Mouse (Mus musculus): ENCODE measurements at regions not wholly inside any gene's neighbourhood (a gene's known extent, or its start where the extent isn't known, plus 50 kb on each side); places are given as distances from the start of the nearest gene placed in this dataset.

- DNase-seq (ENCODE audit: low spot score): peak; percentile 91
- H3K4me1 ChIP-seq (ENCODE audit: insufficient read depth, low read depth, low read length): no peaks in the 10 kb centered on the region
- H3K9me3 ChIP-seq (ENCODE audit: low read length): no peaks in the 10 kb centered on the region
- no peaks in the 10 kb centered on the region for H3K27me3 ChIP-seq (replicated peaks; ENCODE audit: insufficient read depth, low read length)
- no peaks in the 10 kb centered on the region for H3K36me3 ChIP-seq (ENCODE audit: insufficient read depth, low read length)
- peak overlapping the region; percentile 48 for H3K4me2 ChIP-seq (replicated peaks; ENCODE audit: low read depth, low read length)
- H3K27ac ChIP-seq (ENCODE audit: low read length): peak overlapping the region; percentile 75
- peak; percentile 99 for ATAC-seq
- H3K9ac ChIP-seq (replicated peaks; ENCODE audit: low read depth): peak overlapping the region; percentile 26; the same call in 1 of the 2 replicates
- H3K4me3 ChIP-seq (ENCODE audit: low read depth, low read length): peak overlapping the region; percentile 50
- 12% methylated on average over 22 of the region's 30 CpGs for WGBS
- TF ChIP-seq CTCF (IDR thresholded peaks at IDR 0.05) (peak; percentile 63), EP300 (IDR thresholded peaks at IDR 0.05) (no peak)
Measured at GRCm38 (mm10) chrX:50634842-50635615, 205.8 kb upstream of the Stk26 start.

- no peaks in the 10 kb centered on the region for H3K27me3 ChIP-seq (replicated peaks; ENCODE audit: insufficient read depth, low read length)
- ATAC-seq (no peak), DNase-seq (ENCODE audit: low spot score) (no peak)
- H3K9me3 ChIP-seq (ENCODE audit: low read length): no peaks in the 10 kb centered on the region
- H3K36me3 ChIP-seq (ENCODE audit: insufficient read depth, low read length): no peaks in the 10 kb centered on the region
- H3K4me2 ChIP-seq (replicated peaks; ENCODE audit: low read depth, low read length): no peak overlapping the region
- H3K9ac ChIP-seq (replicated peaks; ENCODE audit: low read depth): no peak overlapping the region
- H3K27ac ChIP-seq (ENCODE audit: low read length): no peak overlapping the region
- no peak overlapping the region for H3K4me3 ChIP-seq (ENCODE audit: low read depth, low read length)
- no peaks in the 10 kb centered on the region for H3K4me1 ChIP-seq (ENCODE audit: insufficient read depth, low read depth, low read length)
- 43% methylated on average over 6 of the region's 6 CpGs for WGBS
- TF ChIP-seq EP300 (IDR thresholded peaks at IDR 0.05): no peak
- TF ChIP-seq CTCF (IDR thresholded peaks at IDR 0.05): no peak
Measured at GRCm38 (mm10) chrX:50632536-50632935, 204.2 kb upstream of the Olfr1324 start.

GRCm38 (mm10) chrX:50625336-50625735 lies 197.0 kb upstream of the Olfr1324 start:
- no peak overlapping the region for H3K4me2 ChIP-seq (replicated peaks; ENCODE audit: low read depth, low read length)
- 76% methylated on average over 6 of the region's 6 CpGs for WGBS
- H3K4me3 ChIP-seq (ENCODE audit: low read depth, low read length): no peak overlapping the region
- no peak for TF ChIP-seq CTCF (IDR thresholded peaks at IDR 0.05)
- TF ChIP-seq EP300 (IDR thresholded peaks at IDR 0.05): no peak
- H3K9me3 ChIP-seq (ENCODE audit: low read length): no peaks in the 10 kb centered on the region
- no peak overlapping the region for H3K9ac ChIP-seq (replicated peaks; ENCODE audit: low read depth)
- no peaks in the 10 kb centered on the region for H3K27me3 ChIP-seq (replicated peaks; ENCODE audit: insufficient read depth, low read length)
- no peaks in the 10 kb centered on the region for H3K4me1 ChIP-seq (ENCODE audit: insufficient read depth, low read depth, low read length)
- H3K27ac ChIP-seq (ENCODE audit: low read length): no peak overlapping the region
- H3K36me3 ChIP-seq (ENCODE audit: insufficient read depth, low read length): no peaks in the 10 kb centered on the region
- DNase-seq (ENCODE audit: low spot score) (no peak), ATAC-seq (no peak)

- no peak overlapping the region for H3K4me2 ChIP-seq (replicated peaks; ENCODE audit: low read depth, low read length)
- DNase-seq (ENCODE audit: low spot score) (peak; percentile 58), ATAC-seq (peak; percentile 76)
- H3K27me3 ChIP-seq (replicated peaks; ENCODE audit: insufficient read depth, low read length): no peaks in the 10 kb centered on the region
- no peak overlapping the region for H3K9ac ChIP-seq (replicated peaks; ENCODE audit: low read depth)
- no peaks in the 10 kb centered on the region for H3K36me3 ChIP-seq (ENCODE audit: insufficient read depth, low read length)
- H3K27ac ChIP-seq (ENCODE audit: low read length): no peak overlapping the region
- no peak overlapping the region for H3K4me3 ChIP-seq (ENCODE audit: low read depth, low read length)
- TF ChIP-seq CTCF (IDR thresholded peaks at IDR 0.05): peak; percentile 68
- TF ChIP-seq EP300 (IDR thresholded peaks at IDR 0.05): no peak
- WGBS: 74% methylated on average over 19 of the region's 19 CpGs
- H3K4me1 ChIP-seq (ENCODE audit: insufficient read depth, low read depth, low read length): no peaks in the 10 kb centered on the region
- no peaks in the 10 kb centered on the region for H3K9me3 ChIP-seq (ENCODE audit: low read length)
Measured at GRCm38 (mm10) chrX:50622984-50623455, 194.7 kb upstream of the Olfr1324 start.

- WGBS: 72% methylated on average over 8 of the region's 8 CpGs
Measured at GRCm38 (mm10) chrX:50620909-50621308, 192.6 kb upstream of the Olfr1324 start.

GRCm38 (mm10) chrX:50619919-50620318 lies 191.6 kb upstream of the Olfr1324 start:
- no peak overlapping the region for H3K4me3 ChIP-seq (ENCODE audit: low read depth, low read length)
- no peaks in the 10 kb centered on the region for H3K4me1 ChIP-seq (ENCODE audit: insufficient read depth, low read depth, low read length)
- DNase-seq (ENCODE audit: low spot score) (peak; percentile 80), ATAC-seq (peak; percentile 59)
- H3K27me3 ChIP-seq (replicated peaks; ENCODE audit: insufficient read depth, low read length): no peaks in the 10 kb centered on the region
- no peaks in the 10 kb centered on the region for H3K36me3 ChIP-seq (ENCODE audit: insufficient read depth, low read length)
- no peak overlapping the region for H3K4me2 ChIP-seq (replicated peaks; ENCODE audit: low read depth, low read length)
- no peaks in the 10 kb centered on the region for H3K9me3 ChIP-seq (ENCODE audit: low read length)
- no peak overlapping the region for H3K9ac ChIP-seq (replicated peaks; ENCODE audit: low read depth)
- no peak overlapping the region for H3K27ac ChIP-seq (ENCODE audit: low read length)
- 65% methylated on average over 9 of the region's 9 CpGs for WGBS
- TF ChIP-seq EP300 (IDR thresholded peaks at IDR 0.05) (no peak), CTCF (IDR thresholded peaks at IDR 0.05) (peak; percentile 69)

More at GRCm38 (mm10) chrX:50620909-50621308, 192.6 kb upstream of the Olfr1324 start:
- no peak overlapping the region for H3K27ac ChIP-seq (ENCODE audit: low read length)
- H3K4me1 ChIP-seq (ENCODE audit: insufficient read depth, low read depth, low read length): no peaks in the 10 kb centered on the region
- H3K27me3 ChIP-seq (replicated peaks; ENCODE audit: insufficient read depth, low read length): no peaks in the 10 kb centered on the region
- TF ChIP-seq EP300 (IDR thresholded peaks at IDR 0.05): no peak
- peak; percentile 39 for TF ChIP-seq CTCF (IDR thresholded peaks at IDR 0.05)
- H3K4me2 ChIP-seq (replicated peaks; ENCODE audit: low read depth, low read length): no peak overlapping the region
- H3K36me3 ChIP-seq (ENCODE audit: insufficient read depth, low read length): no peaks in the 10 kb centered on the region
- H3K4me3 ChIP-seq (ENCODE audit: low read depth, low read length): no peak overlapping the region
- DNase-seq (ENCODE audit: low spot score) (no peak), ATAC-seq (no peak)
- no peak overlapping the region for H3K9ac ChIP-seq (replicated peaks; ENCODE audit: low read depth)
- no peaks in the 10 kb centered on the region for H3K9me3 ChIP-seq (ENCODE audit: low read length)
